Mouse (Mus musculus): Measurements from ENCODE around the gene Gnl1.

Gene Gnl1

DNA sequence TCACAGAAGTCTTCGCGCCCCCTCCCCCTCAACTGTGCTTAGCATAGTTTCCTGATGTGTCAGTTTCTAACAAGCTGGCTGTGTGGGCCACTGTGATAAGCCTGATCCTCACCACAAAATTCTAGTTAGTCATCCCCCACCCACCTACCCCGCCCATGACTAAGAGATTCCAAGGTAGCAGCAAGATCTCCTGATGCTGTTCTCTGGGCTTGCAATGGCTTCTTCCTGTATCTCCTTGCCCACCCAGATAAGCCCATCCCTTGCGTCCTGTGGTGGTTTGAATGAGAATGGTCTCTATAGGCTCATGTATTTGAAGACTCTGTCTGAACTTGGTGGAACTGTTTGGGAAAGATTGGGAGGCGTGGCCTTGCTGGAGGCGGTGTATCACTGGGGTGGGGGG lies 22.3 kb downstream of the Gnl1 start:
- POLR2A ChIA-PET, result interaction anchor here in 2 of 4 experiments (0.8 to 5.1 kb wide), 9 partner anchors 8 to 92 kb away, joined by 3 to 29 read pairs (median 6); partner anchors contain the start of genes H2-T24 (in 1 of the 2), Mrps18b (in 1 of the 2) and Ppp1r10 (in 1 of the 2)
- CTCF ChIA-PET, result interaction anchor here in 1 of 4 experiments (1.3 kb wide), 1 partner anchor 8 kb away, joined by 5 read pairs; no protein-coding TSS in a partner anchor

DNA sequence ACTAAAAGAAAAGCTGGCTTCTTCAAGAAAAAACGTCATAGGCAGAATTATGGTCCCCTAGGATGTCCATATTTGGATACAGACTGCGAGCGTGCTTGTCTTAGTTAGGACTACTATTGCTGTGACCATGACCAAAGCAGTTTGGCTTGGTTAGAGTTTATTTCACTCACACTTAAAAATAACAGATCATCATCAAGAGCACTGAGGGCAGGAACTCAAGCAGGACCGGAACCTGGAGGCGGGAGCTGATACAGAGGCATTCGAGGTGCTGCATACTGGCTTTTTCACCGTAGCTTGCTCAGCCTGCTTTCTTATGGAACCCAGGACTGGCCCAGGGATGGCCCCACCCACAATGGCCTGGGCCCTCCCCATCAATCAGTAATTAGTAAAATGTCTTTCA lies 23.7 kb downstream of the Gnl1 start:
- ChIA-PET POLR2A (interaction anchor here in 3 of 4 experiments (0.7 to 5.1 kb wide), 11 partner anchors 10 to 170 kb away, joined by 3 to 29 read pairs (median 5); partner anchors contain the start of genes H2-T24 (in 2 of the 3) and Nrm (in 1 of the 3)), CTCF (interaction anchor here in 1 of 4 experiments (0.8 to 1.9 kb wide), 4 partner anchors 9 to 58 kb away, joined by 3 to 9 read pairs (median 4); partner anchors contain the start of genes H2-T23 and H2-T24)

DNA sequence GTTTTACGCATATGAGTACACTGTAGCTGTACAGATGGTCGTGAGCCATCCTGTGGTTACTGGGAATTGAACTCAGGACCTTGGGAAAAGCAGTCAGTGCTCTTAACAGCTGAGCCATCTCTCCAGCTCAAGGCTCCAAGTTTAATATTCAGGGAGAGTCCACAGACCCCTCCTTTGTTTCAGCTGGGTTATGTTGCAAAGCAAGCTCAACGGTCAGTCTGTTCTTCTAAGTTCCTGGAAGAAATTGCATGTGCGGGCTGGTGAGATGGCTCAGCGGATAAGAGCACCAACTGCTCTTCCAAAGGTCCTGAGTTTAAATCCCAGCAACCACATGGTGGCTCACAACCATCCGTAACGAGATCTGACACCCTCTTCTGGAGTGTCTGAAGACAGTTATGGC lies 24.8 kb downstream of the Gnl1 start:
- ChIA-PET POLR2A (interaction anchor here (0.6 to 5.1 kb wide), 10 partner anchors 12 to 171 kb away, joined by 3 to 29 read pairs (median 4); partner anchors contain the start of gene H2-T24 (in 1 of the 4)), CTCF (interaction anchor here in 3 of 4 experiments (0.6 to 1.9 kb wide), 6 partner anchors 8 to 749 kb away, joined by 3 to 9 read pairs (median 6); partner anchors contain the start of gene H2-T23 (in 1 of the 3))

DNA sequence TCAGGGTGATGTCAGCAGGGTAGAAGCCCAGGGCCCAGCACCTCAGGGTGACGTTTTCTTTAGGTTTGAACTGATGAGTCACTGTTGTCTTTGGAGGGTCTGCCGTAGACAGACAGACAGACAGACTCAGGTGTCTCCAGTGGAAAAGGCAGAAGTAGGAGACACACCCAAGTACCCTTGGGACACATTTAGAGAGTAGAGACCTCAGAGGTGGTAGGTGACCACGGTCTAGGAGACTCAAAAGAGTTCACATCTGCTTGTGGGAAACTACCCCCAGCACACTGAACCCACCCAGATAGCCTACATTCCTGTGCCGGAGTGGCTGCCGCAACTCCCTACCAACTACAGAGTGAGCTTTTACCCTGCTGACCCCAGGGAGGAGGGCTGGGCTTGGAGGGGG lies 35.3 kb downstream of the Gnl1 start:
- ChIA-PET CTCF (interaction anchor here in 1 of 4 experiments (0.5 to 2.4 kb wide), 3 partner anchors 9 to 145 kb away, joined by 3 to 8 read pairs (median 5); no protein-coding TSS in a partner anchor), POLR2A (interaction anchor here in 2 of 4 experiments (2.8 to 4.2 kb wide), 2 partner anchors 9 to 11 kb away, joined by 10 to 29 read pairs; no protein-coding TSS in a partner anchor)

DNA sequence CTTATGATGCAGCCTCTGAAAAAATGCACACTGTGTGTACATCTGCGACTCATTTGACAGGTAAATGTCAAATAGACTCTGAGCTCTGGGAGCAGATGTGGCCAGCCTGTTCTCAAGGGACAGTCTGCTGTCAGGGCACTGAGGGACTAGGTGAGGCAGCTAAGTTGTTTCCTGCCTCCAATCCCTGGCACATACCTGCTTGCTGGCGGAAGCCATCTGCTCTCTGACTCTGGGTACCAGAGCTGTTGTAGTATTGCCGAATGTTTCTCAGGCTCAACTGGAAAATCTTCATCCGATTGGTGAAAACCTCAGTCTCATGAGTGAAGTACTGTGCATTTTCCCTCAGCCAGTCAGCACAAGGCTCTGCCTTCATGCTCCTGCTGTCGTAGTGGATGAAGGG lies 37.4 kb downstream of the Gnl1 start:
- CTCF ChIA-PET, result interaction anchor here in 1 of 4 experiments (0.6 to 2.3 kb wide), 5 partner anchors 16 to 876 kb away, joined by 3 to 7 read pairs (median 4); no protein-coding TSS in a partner anchor
- POLR2A ChIA-PET, result interaction anchor here in 2 of 4 experiments (1.2 to 4.2 kb wide), 2 partner anchors 13 to 14 kb away, joined by 5 to 29 read pairs; no protein-coding TSS in a partner anchor

DNA sequence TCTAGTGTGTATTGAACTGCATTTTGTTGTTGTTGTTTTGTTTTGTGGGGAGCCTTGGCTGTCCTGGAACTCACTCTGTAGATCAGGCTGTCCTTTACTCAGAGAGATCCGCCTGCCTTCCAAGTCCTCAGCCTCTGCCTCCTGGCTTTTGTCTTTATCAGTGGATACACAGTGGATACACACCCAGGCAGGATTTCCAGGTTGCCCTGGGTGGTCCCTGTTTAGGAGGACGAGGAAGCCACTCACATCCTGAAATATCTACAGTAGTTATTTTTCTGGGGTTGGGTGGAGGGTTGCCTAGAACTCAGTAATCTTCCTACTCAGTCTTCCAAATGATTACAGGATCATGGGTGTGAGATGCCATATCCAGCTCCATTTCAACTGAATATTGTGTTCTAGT lies 39.3 kb downstream of the Gnl1 start:
- CTCF ChIA-PET, result interaction anchor here in 2 of 4 experiments (0.7 to 2.3 kb wide), 3 partner anchors 22 to 42 kb away, joined by 4 to 8 read pairs (median 8); no protein-coding TSS in a partner anchor
- POLR2A ChIA-PET, result interaction anchor here in 1 of 4 experiments (2.3 to 2.6 kb wide), 2 partner anchors 14 to 16 kb away, joined by 10 to 15 read pairs; no protein-coding TSS in a partner anchor

DNA sequence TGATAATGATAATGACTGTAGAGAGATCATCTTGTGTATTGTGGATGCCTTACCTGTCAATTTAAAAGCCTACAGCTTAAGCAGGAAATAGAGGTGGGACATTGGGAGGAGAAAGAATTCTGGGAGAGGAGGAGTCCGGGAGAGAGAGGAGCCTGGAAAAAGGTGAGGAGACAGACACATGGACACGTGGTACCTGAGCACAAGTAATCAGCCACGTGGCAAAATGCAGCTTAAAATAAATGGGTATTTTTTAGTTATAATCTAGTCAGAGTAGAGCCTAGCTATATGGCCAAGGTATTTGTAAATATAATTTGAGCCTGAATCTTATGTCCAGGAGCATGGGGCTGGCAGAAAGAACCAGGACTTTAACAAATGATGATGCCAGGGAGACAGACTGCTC lies 39.9 kb downstream of the Gnl1 start:
- CTCF ChIA-PET, result interaction anchor here in 2 of 4 experiments (0.7 to 2.3 kb wide), 6 partner anchors 15 to 80 kb away, joined by 3 to 8 read pairs (median 6); no protein-coding TSS in a partner anchor
- POLR2A ChIA-PET, result interaction anchor here in 2 of 4 experiments (0.6 to 2.6 kb wide), 8 partner anchors 14 to 35 kb away, joined by 3 to 15 read pairs (median 4); no protein-coding TSS in a partner anchor

DNA sequence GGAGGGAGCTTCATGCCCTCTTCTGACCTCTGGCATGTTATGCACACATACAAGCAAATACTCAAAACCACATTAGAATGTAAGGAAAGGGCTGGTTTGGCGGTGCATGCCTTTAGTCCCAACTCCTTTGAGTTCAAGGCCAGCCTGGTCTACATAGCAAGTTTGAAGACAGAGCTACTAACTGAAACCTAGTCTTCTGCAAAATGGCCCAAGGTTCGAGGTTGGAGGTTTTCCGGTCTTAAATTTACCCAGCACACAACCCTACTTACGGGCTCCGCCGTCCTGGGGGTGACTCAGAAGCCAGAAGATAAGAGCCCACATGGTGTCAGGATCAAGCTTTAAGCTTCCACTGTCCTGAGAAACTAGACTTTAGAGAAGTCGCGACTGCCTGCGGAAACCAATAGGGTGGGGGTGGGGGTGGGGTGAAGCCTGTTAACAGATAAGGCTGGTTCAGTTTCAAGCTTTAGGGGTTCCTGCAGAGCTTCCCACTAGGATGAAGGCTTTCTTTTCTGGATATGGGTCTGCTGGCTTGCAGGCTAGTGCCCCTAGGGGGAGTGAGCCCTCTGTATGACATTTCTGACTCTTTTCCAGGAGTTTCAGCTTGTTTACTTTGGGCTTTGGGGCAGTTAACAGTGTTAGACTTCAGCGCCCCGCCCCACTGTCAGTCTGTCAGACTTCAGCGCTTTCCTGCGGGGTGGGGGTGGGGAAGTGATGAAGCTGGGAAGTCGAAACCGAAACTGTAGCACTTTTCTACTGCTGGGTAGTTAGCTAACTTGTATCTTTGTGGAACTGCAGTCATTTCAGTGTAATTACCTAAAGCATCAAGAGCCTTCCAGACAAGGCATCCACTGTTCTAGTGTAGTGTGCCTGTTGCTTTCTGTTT lies 40.8 kb downstream of the Gnl1 start, which contains the start of gene H2-T24:
H2-T24 (minus strand) TSS at position 370 of the 883 bp plus-strand sequence.
- ChIA-PET CTCF (interaction anchor here (0.5 to 2.3 kb wide), 16 partner anchors 11 to 385 kb away, joined by 3 to 10 read pairs (median 3); no protein-coding TSS in a partner anchor), POLR2A (interaction anchor here in 2 of 4 experiments (0.6 to 2.6 kb wide), 20 partner anchors 11 to 329 kb away, joined by 3 to 15 read pairs (median 4); no protein-coding TSS in a partner anchor)

DNA sequence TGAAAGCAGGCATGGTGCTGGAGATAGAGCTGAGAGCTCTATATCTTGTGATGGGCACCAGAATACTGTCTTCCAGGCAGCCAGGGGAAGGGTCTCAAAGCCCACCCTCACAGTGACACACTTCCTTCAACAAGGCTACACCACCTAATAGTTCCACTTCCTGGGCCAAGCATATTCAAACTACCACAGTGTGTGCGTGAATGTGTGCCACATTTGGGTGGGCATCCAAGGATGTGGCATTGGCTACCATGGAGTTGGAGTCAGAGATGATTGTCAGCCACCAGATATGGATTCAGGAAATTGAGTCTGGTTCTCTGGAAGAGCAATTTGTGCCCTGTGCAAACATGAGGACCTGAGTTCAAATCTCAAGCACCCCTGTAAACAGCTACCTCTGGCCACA lies 41.7 kb downstream of the Gnl1 start:
- CTCF ChIA-PET, result interaction anchor here in 3 of 4 experiments (0.9 to 2.3 kb wide), 9 partner anchors 10 to 93 kb away, joined by 3 to 10 read pairs (median 4); no protein-coding TSS in a partner anchor

DNA sequence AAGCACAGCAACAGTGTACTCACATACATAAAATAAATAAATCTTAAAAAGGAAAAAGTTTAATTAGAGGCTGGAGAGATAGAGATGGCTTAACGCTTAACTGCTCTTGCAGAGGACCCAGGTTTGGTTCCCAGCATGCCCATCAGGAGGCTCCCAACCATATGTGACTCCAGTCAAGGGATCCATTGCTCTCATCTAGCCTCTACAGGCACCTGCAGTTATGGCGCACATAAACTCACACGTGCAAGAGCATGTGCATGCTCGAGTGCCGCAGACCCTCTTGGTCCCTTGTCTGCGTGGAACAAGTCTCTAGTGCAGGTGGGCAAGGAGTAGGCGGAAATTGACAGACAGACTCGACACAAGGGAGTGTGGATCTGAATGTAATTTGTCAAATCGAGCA lies 42.4 kb downstream of the Gnl1 start:
- ChIA-PET CTCF (no interaction called here), POLR2A (no interaction called here)

More for the DNA sequence above, 41.7 kb downstream of the Gnl1 start:
- POLR2A ChIA-PET, result interaction anchor here in 2 of 4 experiments (0.9 to 2.6 kb wide), 10 partner anchors 10 to 103 kb away, joined by 3 to 15 read pairs (median 4); no protein-coding TSS in a partner anchor

DNA sequence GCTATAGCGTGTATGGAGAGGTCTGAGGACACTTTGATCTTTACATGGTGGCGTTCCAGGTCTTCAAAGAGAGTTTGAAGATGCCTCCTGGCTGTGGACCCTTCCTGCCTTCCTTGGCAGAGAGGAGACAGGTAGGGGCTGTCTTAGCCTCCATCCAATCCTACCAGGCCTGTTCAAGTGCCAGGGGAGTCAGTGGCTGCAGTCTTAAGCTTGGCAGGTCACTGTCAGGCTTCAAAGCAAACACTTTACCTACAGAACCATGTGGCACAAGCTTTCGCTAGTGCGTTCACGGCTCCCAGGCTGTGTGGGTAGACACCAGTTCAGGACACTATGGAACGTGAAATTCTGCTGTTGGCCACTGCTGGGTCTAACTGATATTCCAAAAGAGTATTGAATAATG lies 43.3 kb downstream of the Gnl1 start:
- CTCF ChIA-PET, result interaction anchor here in 1 of 4 experiments (0.5 kb wide), 1 partner anchor 30 kb away, joined by 3 read pairs; no protein-coding TSS in a partner anchor

DNA sequence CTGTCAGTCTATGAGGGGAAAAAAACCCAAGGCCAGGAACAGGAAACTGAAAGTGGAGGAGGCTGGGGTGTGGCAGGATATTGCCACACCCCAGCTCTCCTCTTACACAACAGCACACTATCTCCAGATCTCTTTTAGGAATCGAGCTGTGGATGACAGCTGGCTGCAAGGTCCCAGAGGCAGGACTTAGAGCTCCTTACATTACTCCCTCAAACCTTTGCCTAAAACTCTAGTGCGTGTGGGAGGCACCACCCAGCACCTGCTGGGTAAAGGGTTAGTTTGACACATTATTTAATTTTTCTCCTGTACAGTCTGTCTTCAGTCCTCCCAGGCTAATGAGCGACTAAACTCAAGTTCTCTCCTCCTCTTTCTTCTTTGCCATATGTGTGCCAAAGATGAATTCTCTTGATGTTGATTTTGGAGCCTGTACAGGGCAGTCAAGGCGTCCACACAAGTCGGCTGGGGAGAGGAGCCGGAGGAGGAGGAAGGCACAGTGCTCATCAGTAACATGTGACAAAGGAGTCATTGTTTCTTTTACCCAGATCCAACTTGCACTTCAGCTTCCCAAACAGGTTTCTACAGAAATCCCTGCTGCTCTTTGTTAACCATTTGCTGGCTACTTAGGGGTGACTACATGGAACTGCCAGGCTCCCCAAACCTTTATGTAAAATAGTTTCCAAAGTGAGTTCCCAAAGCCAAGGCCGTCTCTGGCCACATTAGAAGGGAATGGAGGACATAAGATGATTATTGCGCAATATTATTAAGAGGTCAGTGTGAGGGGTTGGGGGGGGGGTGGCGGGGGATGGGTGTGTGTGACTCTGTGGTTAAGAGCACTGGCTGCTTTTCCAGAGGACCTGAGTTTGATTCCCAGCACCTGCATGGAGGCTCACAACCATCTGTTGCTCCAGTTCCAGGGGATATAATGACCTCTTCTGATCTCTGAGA lies 44.3 kb downstream of the Gnl1 start:
- CTCF ChIA-PET, result interaction anchor here in 1 of 4 experiments (0.5 kb wide), 1 partner anchor 31 kb away, joined by 3 read pairs; no protein-coding TSS in a partner anchor

More for the DNA sequence above, 43.3 kb downstream of the Gnl1 start:
- POLR2A ChIA-PET, result no interaction called here

DNA sequence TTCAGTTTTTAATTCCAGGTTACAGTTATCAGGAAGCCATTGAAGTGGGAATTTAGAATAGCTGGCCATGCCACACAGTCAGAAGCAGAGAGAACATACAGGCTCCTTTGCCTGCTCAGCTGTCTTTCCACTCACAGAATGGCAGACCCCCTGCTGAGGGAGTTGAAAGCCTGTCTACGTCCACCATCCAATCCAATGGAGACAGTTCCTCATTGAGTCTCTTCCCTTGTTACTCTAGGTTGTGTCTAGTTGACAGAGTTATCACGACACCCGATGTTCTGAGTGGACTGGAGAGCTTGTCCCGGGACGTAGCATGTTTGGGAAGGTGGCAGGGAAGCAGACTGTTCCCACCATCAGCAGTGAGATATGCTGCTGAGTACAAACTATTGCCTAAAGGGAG lies 45.5 kb downstream of the Gnl1 start:
- ChIA-PET POLR2A (interaction anchor here in 1 of 4 experiments (1.0 kb wide), 1 partner anchor 107 kb away, joined by 4 read pairs; no protein-coding TSS in a partner anchor), CTCF (interaction anchor here in 1 of 4 experiments (0.8 kb wide), 1 partner anchor 31 kb away, joined by 3 read pairs; no protein-coding TSS in a partner anchor)

More for the DNA sequence above, 44.3 kb downstream of the Gnl1 start:
- POLR2A ChIA-PET, result no interaction called here

DNA sequence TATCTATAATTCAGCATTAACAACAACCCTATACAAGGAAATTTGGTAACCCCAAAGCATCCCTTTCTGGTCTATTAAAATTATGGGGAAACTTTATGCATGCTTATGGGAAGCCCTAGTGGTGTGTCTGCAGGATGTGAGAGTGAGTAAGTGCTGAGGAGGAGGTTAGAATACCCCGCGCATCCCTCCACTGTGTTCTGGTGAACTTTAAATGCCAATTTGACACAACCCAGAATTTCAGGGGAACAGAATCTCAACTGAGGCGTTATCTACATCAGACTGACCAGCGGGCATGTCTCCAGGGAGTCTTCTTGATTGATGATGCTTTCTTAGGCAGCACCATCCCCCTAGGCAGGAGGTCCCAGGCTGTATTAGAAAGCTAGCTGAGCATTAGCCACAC lies 46.2 kb downstream of the Gnl1 start:
- POLR2A ChIA-PET, result no interaction called here
- CTCF ChIA-PET, result interaction anchor here in 1 of 4 experiments (0.8 kb wide), 1 partner anchor 32 kb away, joined by 3 read pairs; no protein-coding TSS in a partner anchor

DNA sequence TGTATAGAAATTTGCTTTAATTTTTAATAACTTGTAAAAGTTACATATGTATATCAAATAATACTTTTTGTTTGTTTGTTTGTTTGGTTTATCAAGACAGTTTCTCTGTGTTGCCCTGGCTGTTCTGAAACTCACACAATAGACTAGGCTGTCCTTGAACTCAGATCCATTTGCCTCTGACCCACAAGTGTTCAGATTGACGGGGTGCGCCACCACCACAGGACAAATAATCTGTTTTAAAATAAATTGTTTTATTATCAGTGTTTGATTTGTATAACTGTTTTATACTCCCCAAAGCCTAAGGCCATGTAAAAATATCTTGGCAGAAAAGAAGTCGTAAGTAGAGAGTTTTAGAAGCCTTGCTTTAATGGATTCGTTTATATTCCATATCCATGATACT lies 48.0 kb downstream of the Gnl1 start:
- POLR2A ChIA-PET, result no interaction called here
- CTCF ChIA-PET, result no interaction called here

DNA sequence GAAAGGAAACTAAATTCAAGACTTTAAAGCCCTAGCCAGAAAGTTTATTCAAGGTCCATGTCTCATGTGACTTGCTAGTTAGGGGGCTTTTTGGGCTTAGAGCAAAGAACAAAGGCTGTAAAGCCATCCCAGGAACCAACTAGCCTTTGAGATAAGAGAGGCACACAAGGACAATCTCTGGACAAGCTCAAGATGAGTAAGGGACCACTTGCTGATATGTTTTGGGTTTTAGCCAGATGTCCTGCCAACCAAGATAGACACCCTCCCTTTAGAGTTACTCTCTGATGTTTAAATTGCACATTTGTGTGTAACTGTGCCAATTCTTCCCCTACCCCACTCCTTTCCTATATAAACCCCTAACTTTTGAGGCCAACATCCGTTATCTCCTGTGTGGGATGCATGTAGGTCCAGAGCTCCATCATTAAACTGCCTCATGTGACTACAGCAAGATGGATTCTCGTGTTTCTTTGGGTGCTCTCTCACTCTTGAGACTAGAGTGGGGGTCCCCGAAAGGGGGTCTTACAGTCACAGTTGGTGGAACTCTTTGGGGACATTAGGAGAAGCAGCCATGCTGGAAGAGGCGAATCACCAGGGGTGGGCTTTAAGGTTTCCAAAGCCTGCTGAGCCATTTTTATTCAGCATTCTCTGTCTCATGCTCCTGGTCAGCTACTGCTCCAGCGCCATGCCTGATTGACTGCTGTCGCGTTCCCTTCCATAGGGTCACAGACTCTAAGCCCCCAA lies 49.4 kb downstream of the Gnl1 start:
- CTCF ChIA-PET, result no interaction called here
- POLR2A ChIA-PET, result no interaction called here
